Comparison of ENCODE assay signal across 8 mouse cellular contexts in the genomic region with DNA sequence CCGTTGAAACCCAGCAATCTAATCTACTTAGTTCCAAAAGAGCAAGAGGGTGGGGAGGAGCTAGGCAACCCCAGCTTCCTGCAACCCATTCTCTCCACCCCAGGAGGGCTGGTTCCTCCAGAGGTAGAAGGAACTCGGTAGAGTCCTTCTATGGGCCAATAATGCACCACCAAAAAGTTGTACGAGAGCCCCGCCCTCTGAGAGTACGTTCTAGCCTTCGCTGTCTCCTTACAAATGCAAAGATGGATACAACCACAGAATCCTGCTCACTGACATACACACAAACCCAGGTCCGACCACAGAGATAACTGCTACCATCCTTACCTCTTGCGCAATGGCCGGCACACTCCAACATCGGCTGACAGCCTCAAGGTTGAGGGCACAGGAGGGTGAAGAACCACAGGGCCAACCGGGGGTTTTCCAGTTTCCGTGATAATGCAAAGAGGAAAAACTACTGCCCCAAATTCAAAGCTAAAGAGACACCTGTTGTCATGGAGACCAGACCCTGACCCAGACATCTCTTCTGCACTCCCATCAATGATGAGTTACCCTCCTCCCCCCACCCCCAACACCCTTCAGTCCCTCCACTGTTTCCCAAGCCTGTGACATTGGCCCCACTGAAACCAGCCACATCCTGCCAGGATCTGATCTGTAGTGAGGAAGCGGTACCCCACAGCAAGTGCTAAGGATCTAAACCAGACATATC. TPM values are rescaled to one million over a fixed set of nuclear protein-coding genes. Genes with fewer than 3 reads are reported as not detected.
A peak's percentile ranks its signal among the peaks of the same experiment; 100 is the strongest.
DNase-seq lines count a peak whose midpoint lies in the region; ATAC-seq and TF ChIP-seq lines count a peak whose summit lies in the region.

No protein-coding gene starts in this region.

- no peak for DNase-seq in heart, postnatal 0 days (ENCODE audit: low spot score)
- DNase-seq in heart, postnatal 25 days (ENCODE audit: low spot score) = no peak
- peak; percentile 60 for DNase-seq in T-cell, adult 2 months (ENCODE audit: low spot score)
- DNase-seq in limb, embryonic 10.5 days (ENCODE audit: low spot score) = no peak
- no peak for DNase-seq in embryo, embryonic 11 days
- no peak for DNase-seq in kidney, postnatal 36 days
- DNase-seq in gastrocnemius, adult 8-10 months (ENCODE audit: low spot score in 2 of 2) = no peak

- no peaks in the 10 kb centered on the region for H3K27me3 ChIP-seq in heart, postnatal 0 days (ENCODE audit: control insufficient read depth, insufficient read depth, low read length)
- H3K27me3 ChIP-seq in limb, embryonic 10.5 days (ENCODE audit: low read depth, poor library complexity, severe bottlenecking) = no peaks in the 10 kb centered on the region

- ATAC-seq in heart, postnatal 0 days (ENCODE audit: insufficient read depth, low read depth) = no peak
- ATAC-seq in monocyte, adult 5-6 weeks (replicated peaks; ENCODE audit: insufficient number of reproducible peaks, low FRiP score, low TSS enrichment, poor library complexity, severe bottlenecking) = peak; percentile 83

- no peak for TF ChIP-seq EP300 in heart, postnatal 0 days (IDR thresholded peaks at IDR 0.05; ENCODE audit: low read depth)

- H3K9me3 ChIP-seq in heart, postnatal 0 days (replicated peaks; ENCODE audit: control insufficient read depth, low read length) = no peaks in the 10 kb centered on the region
- H3K9me3 ChIP-seq in limb, embryonic 10.5 days (replicated peaks) = no peaks in the 10 kb centered on the region

- H3K9ac ChIP-seq in heart, postnatal 0 days (replicated peaks; ENCODE audit: low read depth, low read length) = 0 out of 2 replicates have a peak overlapping the region, but pooled peaks have one; percentile 3

- H3K27ac ChIP-seq in heart, postnatal 0 days (ENCODE audit: low read depth) = peak overlapping the region; percentile 26; the same call in 1 of the 2 replicates
- H3K27ac ChIP-seq in limb, embryonic 10.5 days = peak overlapping the region; percentile 77

- WGBS in heart, postnatal 0 days = 49% methylated on average over 13 of the region's 13 CpGs
- WGBS in limb, embryonic 10.5 days = 49% methylated on average over 13 of the region's 13 CpGs

- no peak for TF ChIP-seq CTCF in heart, postnatal 0 days (IDR thresholded peaks at IDR 0.05; ENCODE audit: low read depth)

- H3K36me3 ChIP-seq in heart, postnatal 0 days (replicated peaks; ENCODE audit: control insufficient read depth, insufficient read depth, low read length) = no peaks in the 10 kb centered on the region
- H3K36me3 ChIP-seq in limb, embryonic 10.5 days = no peaks in the 10 kb centered on the region

- peaks cover 20% of the 10 kb centered on the region for H3K4me1 ChIP-seq in heart, postnatal 0 days (ENCODE audit: control insufficient read depth, insufficient read depth)
- H3K4me1 ChIP-seq in limb, embryonic 10.5 days = peaks cover 35% of the 10 kb centered on the region

- peak overlapping the region; percentile 40 for H3K4me2 ChIP-seq in heart, postnatal 0 days (ENCODE audit: low read depth, low read length)

- intact Hi-C loops in heart, postnatal 25 days (cut with DNase I) = no loop called here

- H3K4me3 ChIP-seq in heart, postnatal 0 days (ENCODE audit: low read depth, low read length) = no peak overlapping the region
- peak overlapping the region; percentile 24; the same call in 1 of the 2 replicates for H3K4me3 ChIP-seq in limb, embryonic 10.5 days

RNA-seq across cellular contexts. Expression of a gene that starts 9.2 kb away (rescaled TPM):
- total RNA-seq in heart, postnatal 0 days (2014; rRNA removed; ENCODE audit: low replicate concordance) = 14.8 and 24.0 TPM in 2 replicates
- 13.0 and 15.1 TPM in 2 replicates for polyA plus RNA-seq in heart, postnatal 0 days (2015; fragmentation: Nextera tagmentation; extraction: Ambion mirVana)
- 10 to 100 TPM; 28.3 to 30.9 TPM for total RNA-seq in heart, postnatal 25 days (2021)
- 5.3 and 5.9 TPM in 2 replicates for polyA plus RNA-seq in limb, embryonic 10.5 days (2016; fragmentation: Nextera tagmentation; extraction: Ambion mirVana)
- 69.0 to 81.2 TPM (median 74.8 TPM) in 3 replicates for total RNA-seq in monocyte, adult 5-6 weeks (2017)
- total RNA-seq in gastrocnemius, adult 8-10 months (2022) = 10 to 100 TPM; 33.6 to 41.0 (median 36.0) TPM

RNA-seq across cellular contexts. Expression of a gene that starts 15.4 kb away (rescaled TPM):
- total RNA-seq in heart, postnatal 0 days (2014; rRNA removed; ENCODE audit: low replicate concordance) = 44.8 and 62.6 TPM in 2 replicates
- 136 and 149 TPM in 2 replicates for polyA plus RNA-seq in heart, postnatal 0 days (2015; fragmentation: Nextera tagmentation; extraction: Ambion mirVana)
- 100 to 1,000 TPM; 122 to 198 TPM for total RNA-seq in heart, postnatal 25 days (2021)
- 4.3 and 5.1 TPM in 2 replicates for polyA plus RNA-seq in limb, embryonic 10.5 days (2016; fragmentation: Nextera tagmentation; extraction: Ambion mirVana)
- 2.0 to 4.4 TPM (median 3.0 TPM) in 3 replicates for total RNA-seq in monocyte, adult 5-6 weeks (2017)
- total RNA-seq in gastrocnemius, adult 8-10 months (2022) = 10 to 100 TPM in 3 of 4 experiments, 1 to 10 TPM in 1; 5.1 to 61.2 (median 22.7) TPM

RNA-seq across cellular contexts. Expression of a gene that starts 48.8 kb away (rescaled TPM):
- total RNA-seq in heart, postnatal 0 days (2014; rRNA removed; ENCODE audit: low replicate concordance) = 0.08 and 11.6 TPM in 2 replicates
- polyA plus RNA-seq in heart, postnatal 0 days (2015; fragmentation: Nextera tagmentation; extraction: Ambion mirVana) = 0.16 and 0.21 TPM in 2 replicates
- total RNA-seq in heart, postnatal 25 days (2021) = 1 to 10 TPM; 2.7 to 3.5 TPM
- 0.76 and 0.85 TPM in 2 replicates for polyA plus RNA-seq in limb, embryonic 10.5 days (2016; fragmentation: Nextera tagmentation; extraction: Ambion mirVana)
- total RNA-seq in monocyte, adult 5-6 weeks (2017) = 0.19 TPM in 1 of 3 replicates, not detected in the others
- under 1 TPM in 3 of 4 experiments, not detected in 1; 0.13 to 0.32 (median 0.19) TPM for total RNA-seq in gastrocnemius, adult 8-10 months (2022)

RNA-seq across cellular contexts. Expression of a gene that starts 57.7 kb away (rescaled TPM):
- total RNA-seq in heart, postnatal 0 days (2014; rRNA removed; ENCODE audit: low replicate concordance) = 4.8 and 28.7 TPM in 2 replicates
- polyA plus RNA-seq in heart, postnatal 0 days (2015; fragmentation: Nextera tagmentation; extraction: Ambion mirVana) = 12.3 and 15.3 TPM in 2 replicates
- total RNA-seq in heart, postnatal 25 days (2021) = 10 to 100 TPM; 23.0 to 26.9 TPM
- 10.3 and 12.2 TPM in 2 replicates for polyA plus RNA-seq in limb, embryonic 10.5 days (2016; fragmentation: Nextera tagmentation; extraction: Ambion mirVana)
- 4.7 to 6.5 TPM (median 5.1 TPM) in 3 replicates for total RNA-seq in monocyte, adult 5-6 weeks (2017)
- total RNA-seq in gastrocnemius, adult 8-10 months (2022) = 10 to 100 TPM in 3 of 4 experiments, 1 to 10 TPM in 1; 9.6 to 16.3 (median 11.7) TPM

RNA-seq across cellular contexts. Expression of a gene that starts 59.9 kb away (rescaled TPM):
- 1.1 and 11.0 TPM in 2 replicates for total RNA-seq in heart, postnatal 0 days (2014; rRNA removed; ENCODE audit: low replicate concordance)
- 3.1 and 3.3 TPM in 2 replicates for polyA plus RNA-seq in heart, postnatal 0 days (2015; fragmentation: Nextera tagmentation; extraction: Ambion mirVana)
- total RNA-seq in heart, postnatal 25 days (2021) = 1 to 10 TPM; 4.8 to 5.9 TPM
- polyA plus RNA-seq in limb, embryonic 10.5 days (2016; fragmentation: Nextera tagmentation; extraction: Ambion mirVana) = 0.72 and 0.74 TPM in 2 replicates
- total RNA-seq in monocyte, adult 5-6 weeks (2017) = not detected in 3 replicates
- total RNA-seq in gastrocnemius, adult 8-10 months (2022) = 10 to 100 TPM; 29.0 to 53.2 (median 38.4) TPM
